Mouse (Mus musculus): Measurements from ENCODE around the gene Mum1.

Mum1 gene

DNA sequence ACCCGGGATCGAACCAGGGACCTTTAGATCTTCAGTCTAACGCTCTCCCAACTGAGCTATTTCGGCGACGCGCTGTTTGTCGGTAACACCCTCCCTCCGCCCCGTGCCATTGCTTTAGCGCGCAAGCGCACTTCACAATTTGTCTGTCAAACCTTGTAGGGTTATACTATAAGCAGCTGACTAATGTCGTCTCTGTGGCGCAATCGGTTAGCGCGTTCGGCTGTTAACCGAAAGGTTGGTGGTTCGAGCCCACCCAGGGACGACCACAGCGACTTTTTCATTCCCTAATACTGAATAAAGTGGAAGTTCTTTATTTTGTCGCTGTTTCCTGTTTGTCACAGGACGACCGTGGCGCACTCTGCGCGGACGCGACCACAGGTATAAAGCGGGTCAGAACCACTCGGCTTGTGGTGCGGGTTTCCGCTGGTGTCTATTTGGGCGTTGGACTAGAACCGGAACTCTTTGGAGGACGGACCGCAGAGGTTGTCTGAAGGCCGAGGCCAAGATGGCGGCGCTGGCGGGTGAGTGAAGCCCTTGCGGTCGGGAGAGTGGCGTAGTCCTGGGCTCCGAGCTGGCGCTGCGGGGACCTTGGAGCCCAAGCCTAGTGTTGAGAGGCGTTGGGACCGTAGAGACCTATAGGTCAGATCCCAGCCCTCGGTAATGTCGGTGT is 22.9 kb downstream of the Mum1 start, which contains the start of gene Ndufs7:
TSS of gene Ndufs7 (plus strand) at position 151 of the 670 bp plus-strand sequence.
- peak; percentile 93 to 98 for DNase-seq (ENCODE audit: low read depth in 1 of 2, low spot score in 2 of 2)

DNA sequence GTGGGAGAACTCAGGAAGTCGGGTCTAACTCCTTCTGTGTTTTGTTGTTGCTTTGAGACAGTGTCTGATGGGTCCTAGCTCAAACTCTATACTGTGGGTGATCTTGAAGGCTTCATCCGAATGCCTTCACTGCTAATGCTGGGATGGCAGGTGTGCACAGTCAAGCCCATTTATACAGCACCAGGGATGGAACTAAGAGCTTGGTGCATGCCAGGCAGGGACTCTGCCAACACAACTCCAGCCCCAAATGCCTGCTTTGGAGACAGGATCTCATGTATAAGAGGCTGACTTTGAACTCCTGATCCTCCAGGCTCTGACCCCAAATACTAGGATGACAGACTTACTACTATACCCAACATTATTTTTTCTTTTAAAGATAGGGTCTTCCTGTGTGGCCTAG is 23.8 kb downstream of the Mum1 start:
- no peak for DNase-seq (ENCODE audit: low read depth in 1 of 2, low spot score in 2 of 2)

DNA sequence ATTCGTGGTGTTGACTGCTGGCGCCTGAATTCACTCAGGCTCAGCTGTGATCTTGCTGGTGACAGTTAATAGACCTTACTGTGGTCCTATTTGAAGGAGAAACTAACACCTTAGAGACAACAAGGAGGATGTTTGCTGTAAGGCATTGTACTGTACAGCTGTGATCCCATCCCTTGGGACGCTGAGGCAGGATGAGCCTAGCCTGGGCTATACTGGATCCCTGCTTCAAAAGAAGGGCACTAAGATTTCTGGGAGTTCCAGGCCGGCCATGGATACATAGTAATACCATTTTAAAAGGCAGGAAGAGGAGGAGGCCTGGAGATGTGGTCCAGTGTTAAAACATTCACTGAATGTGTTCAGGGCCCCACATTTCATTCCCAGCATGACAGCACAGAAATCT is 24.3 kb downstream of the Mum1 start:
- no peak for DNase-seq (ENCODE audit: low read depth in 1 of 2, low spot score in 2 of 2)

DNA sequence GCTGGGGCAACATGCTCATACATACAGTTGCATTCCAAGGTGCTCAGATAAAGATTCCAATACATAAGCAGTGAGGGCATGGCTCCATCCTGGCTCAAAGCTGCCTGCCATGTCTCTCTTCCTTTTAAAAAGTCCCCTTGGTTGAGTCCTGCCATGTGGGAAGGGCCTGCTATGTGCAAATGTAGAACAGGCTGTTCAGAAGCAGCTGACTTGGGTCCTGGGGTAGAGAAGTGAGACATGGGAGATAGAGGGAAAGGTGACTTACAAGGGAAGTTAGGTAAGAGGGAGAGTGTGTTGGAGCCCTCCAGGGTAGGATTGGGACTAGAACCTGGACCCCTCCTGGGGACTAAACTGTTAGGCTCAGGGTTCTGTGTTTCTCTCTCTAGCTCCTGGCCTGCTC is 25.8 kb downstream of the Mum1 start:
- DNase-seq (ENCODE audit: low read depth in 1 of 2, low spot score in 2 of 2): no peak

DNA sequence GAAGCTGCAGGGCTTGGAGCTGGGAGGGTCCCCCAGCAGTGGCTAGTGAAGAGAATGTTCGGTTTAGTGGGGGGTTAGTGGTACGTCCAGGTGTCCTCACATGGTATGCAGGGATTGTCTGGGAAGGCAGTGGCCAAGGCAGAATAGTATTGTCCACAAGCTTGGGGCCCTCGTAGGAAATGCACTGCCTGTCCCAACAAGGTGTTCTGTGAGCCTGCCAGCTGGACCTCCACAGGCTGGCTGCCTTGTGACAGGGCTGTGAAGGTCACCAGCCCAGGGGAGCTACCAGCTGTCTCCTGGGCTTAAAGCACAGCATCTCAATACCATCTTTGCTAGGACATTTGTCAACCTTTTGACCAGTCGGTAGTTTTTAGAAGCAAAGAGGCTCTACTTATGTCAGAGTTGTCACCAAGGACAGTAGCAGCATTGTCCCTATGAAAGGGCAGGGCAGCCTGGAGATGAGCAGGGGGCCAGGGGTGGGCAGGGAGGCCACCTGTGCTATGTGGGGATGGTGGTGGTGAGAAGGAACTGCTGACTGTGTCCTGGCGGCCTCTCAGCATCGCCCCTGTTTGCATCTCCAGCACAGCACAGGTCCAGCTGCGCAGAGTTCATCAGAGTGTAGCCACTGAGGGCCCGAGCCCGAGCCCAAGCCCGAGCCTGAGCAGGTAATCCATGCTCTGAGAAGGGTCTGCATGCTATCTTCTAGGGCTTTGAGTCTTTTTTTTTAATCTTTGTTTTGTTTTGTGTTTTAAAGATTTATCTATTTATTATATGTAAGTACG is 26.4 kb downstream of the Mum1 start:
- DNase-seq (ENCODE audit: low read depth in 1 of 2, low spot score in 2 of 2): no peak

DNA sequence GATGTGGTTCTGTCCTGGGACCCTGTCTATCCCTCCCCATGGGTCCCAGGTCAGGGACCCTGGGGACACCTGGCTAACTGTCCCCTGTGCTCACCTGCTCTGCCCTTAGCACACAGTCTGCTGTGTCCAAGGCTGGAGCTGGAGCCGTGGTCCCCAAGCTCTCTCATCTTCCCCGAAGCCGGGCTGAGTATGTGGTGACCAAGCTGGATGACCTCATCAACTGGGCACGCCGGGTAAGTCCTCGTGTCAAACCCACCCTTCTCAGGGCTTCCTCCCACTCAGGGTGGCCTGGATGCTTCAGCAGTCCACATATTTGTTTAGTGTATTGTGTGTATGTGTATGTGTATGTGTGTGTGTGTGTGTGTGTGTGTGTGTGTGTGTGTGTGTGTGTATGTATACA is 27.3 kb downstream of the Mum1 start:
- DNase-seq (ENCODE audit: low read depth in 1 of 2, low spot score in 2 of 2): no peak

DNA sequence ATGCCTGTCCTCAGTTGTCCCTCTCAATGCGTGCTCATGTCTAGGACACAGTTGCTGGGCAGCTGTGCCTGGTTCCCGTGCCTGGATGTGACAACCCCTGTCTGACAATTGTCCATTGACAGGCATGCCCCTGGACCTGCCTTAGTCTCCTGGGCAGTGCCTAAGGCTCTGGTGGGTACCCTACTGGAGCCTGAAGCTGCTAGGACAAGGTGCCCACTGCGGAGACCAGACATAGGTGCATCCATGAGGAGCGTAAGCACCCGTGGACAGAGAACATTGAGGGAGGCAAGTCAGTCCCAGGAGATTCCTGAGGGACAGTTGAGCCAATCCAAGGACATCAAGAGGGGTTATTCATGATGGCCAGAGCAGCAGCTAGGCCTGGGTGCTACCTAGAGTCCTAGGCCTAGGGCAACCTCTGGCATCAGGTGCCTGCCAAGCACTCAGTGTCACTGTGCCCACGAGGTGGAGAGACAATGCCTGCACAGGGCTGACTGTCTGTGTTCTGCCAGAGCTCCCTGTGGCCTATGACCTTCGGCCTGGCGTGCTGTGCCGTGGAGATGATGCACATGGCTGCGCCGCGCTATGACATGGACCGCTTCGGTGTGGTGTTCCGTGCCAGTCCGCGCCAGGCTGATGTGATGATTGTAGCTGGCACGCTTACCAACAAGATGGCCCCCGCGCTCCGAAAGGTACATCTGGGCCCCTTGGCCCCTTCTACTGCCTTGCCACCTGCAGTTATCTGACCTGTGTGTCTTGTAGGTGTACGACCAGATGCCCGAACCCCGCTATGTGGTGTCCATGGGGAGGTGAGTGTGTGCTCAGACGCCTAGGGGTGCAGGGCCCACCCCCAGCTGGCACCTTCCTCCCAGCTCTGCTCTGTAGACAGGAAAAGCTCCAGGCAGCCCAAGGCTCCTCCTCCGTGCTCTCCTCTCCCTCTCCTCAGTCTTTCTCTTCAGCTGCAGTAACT is 28.4 kb downstream of the Mum1 start:
- no peak for DNase-seq (ENCODE audit: low read depth in 1 of 2, low spot score in 2 of 2)

DNA sequence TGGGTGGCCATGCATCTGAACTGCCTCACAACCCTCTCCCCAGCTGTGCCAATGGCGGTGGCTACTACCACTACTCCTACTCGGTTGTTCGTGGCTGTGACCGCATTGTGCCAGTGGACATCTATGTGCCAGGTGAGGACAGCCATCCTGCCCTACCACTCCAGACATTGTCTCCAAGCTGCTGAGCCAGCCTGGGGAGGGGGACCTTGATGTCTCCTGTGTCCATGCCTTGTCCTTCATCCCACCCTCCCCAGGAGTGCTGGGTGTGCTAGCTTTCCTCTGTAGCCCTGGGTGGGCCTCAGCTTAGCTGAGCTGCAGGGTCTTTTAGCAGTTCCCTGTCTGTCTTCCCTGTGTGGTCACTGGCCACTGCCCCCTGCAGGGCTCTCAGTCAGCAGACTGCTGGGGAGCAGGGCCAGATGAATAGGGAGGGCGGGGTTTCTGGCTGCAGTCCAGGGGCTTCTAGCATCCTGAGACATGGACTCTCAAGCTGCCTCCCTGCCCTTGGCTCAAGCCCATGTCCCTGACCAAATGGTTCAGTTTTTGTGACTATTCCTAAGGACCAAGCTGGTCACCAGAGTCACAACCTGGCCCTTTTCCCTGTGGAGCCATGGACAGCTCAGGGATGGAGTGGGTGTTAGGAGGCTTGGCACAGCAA is 29.8 kb downstream of the Mum1 start:
- DNase-seq (ENCODE audit: low read depth in 1 of 2, low spot score in 2 of 2): no peak

DNA sequence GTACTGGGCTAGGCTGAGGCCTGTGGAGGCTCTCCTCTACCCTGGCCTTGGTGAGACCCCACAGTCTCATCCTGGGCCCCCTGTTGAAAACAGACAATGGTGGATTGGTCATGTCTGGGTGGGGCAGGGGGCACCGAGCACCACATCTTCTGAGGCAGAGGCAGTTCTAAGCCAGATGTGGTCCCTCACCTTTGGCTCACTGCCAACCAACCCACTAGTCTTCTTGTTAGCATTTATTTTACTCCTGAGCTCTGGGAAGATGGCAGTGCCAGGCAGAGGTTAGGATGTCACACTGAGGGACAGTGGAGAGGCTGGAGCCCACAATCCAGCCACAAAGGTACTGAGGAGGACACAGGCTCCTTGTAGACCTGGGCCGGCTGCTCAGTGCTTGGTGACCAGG is 31.7 kb downstream of the Mum1 start:
- DNase-seq (ENCODE audit: low read depth in 1 of 2, low spot score in 2 of 2): no peak

DNA sequence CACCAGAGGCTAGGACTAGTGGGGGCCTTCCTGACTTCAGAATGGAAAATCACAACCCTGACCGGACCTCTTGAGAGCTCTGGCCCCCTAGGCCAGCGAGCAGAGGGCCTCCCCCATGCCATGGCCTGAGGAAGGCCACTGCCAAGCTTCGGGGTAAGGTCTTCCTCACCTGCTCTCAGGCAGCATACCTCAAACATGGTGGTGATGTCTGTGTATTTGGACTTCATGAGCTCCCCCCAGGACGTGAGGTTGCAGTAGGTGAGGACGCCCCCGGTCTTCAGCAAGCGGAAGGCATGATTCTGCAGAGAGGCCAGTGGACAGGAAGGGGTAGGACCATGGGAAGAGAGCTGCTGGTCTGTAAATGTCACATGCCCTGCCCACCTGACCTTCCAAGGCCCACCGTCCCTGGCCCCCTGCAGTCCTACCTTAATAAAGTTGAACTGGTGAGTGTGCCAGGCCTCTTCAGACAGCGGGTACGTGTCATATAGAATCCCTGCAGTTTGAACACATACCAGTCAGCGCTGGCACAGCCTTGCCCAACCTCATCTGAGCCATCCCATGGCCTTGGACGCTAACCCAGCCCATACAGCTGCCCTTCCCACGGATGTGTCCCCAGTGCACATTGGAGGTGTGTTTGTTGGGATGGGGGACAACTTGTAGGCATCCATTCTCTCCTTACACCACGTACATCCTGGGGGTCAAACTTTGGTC is 32.7 kb downstream of the Mum1 start:
- DNase-seq (ENCODE audit: low read depth in 1 of 2, low spot score in 2 of 2): no peak

DNA sequence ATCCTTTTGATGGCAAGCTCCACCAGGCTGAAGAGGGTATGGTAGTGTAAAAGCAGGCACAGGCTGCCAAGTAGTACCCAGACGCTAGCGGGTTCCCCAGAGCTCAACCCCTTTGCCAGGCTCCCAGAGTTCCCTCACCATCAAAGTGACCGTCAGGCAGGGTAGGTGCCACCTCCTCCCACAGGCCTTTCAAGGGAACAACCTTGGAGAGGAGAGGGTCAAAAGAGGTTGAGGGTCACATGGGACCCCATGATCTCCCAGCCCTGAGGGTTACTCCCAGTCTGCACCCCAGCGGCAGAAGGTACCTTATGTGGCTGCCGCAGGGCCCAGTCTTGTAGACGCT is 33.2 kb downstream of the Mum1 start:
- no peak for DNase-seq (ENCODE audit: low read depth in 1 of 2, low spot score in 2 of 2)

DNA sequence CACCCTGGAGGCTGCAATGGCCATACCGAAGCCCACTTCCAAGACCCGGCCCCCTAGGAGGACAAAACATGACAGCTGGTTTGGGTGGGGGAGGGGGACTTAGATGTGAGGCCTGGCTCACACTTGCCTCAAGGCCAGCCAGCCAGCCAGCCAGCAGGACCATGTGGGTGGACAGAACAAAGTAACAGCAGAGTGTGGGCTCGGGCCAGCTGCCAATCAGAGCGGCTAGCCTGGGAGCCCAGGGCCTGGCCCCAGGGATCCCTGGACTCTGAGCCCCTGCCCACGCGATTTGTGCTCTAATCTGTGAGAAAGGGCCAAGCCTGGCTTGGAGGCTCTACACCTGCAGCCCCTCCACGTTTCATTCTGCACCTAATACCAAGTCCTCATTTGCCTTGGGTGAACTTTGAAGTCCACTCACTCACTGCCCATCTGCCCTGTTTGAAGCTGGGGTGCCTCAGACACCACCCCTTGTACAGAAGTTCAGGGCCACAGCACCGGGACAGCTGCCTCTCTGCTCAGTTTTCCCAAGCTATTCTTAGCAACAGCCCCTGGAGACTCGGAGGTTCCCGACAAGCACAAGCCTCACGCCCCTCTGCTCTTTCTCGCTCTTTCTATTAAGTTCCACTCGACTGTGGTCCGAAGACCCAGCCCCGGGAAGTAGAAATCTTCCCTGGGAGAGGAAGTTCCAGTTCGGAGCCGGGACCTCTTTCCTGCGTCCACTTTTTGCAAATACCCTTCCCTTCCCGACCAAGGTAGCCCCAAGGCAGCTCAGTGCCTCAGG is 33.8 kb downstream of the Mum1 start:
- DNase-seq (ENCODE audit: low read depth in 1 of 2, low spot score in 2 of 2): no peak

DNA sequence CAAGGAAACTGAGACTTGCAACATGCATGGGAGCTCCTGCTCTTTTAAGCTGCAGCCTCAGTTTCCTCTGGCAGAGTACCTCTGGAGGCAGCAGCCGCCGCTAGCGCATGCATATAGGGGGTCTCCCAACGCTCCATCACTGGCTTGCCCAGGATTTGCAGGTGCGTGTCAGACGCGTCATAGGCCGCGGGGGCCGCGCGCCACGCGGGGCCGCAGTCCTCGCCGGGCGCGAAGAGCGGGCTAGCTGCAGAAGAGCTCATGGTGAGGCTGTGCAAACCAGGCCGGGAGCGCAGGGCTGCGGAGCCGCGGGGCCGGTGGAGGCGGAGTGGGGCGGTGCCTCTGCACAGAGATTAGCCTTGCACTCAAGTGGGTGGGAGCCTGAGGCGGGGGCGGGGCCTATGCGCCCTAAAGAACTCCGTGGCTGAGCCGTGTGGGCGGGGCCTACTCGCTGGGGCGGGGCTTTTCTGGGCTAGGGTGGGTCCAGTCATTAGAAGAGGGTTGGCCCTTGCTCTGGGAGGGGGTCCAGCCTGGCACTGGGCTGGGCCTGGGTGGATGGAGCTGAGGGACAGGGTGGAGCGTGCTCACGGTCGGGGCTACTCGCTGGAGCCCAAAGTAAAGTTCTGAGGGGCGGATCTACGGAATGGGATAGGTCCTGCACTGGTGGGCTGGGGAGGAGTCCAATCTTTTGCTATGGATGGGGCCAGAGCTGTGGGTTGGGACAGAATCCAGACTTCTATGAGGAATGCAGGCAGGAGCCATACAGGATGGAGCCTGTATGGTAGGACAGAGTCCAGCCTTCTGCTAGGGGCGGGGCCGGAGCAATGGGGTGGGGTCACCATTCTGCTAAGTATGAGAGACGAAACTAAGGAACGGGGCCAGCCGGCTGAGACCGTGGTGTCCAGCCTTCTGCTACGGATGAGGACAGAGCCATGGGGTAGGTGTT is 34.7 kb downstream of the Mum1 start, which contains the start of the genes Gamt and Dazap1:
TSS of gene Gamt (minus strand) at position 371 of the 943 bp plus-strand sequence.
TSS of gene Dazap1 (plus strand) at position 845 of the 943 bp plus-strand sequence.
- DNase-seq (ENCODE audit: low read depth in 1 of 2, low spot score in 2 of 2): peak; percentile 62 to 78

DNA sequence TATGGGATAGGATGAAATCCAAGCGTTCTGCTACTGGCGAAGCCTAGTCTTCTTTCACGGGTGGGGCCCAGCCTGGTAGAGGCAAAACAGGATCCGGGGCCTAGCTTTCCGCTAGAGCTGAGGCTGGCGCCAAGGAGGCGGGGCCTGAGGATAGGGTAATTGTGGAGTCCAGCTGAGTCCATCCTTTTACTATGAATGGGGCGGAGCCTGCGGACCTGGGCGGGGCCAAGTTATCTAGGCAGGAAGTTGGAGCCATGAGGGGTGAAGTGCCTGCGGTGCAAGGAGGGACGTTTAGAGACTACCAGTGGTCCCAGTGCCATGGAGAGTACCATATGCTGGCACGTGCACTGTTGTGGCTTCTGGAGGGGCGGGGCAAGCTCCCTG is 35.3 kb downstream of the Mum1 start:
- peak; percentile 94 for DNase-seq (ENCODE audit: low read depth in 1 of 2, low spot score in 2 of 2)

DNA sequence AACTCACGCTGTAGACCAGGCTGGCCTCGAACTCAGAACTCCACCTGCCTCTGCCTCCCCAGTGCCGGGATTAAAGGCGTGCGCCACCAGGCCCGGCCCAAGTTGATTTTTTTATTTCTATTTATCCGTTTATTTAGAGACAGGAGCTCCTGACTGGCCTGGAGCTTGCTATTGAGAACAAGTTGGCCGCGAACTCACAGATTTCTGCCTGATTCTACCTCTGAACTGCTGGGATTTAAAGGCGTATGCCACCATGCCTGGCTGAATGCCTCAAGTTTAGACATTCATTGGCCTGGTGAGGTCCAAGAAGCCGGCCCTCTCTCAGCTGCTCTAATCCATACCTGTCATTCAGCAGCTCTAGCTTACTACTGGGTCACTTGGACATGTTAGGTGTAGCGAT is 35.9 kb downstream of the Mum1 start:
- no peak for DNase-seq (ENCODE audit: low read depth in 1 of 2, low spot score in 2 of 2)

DNA sequence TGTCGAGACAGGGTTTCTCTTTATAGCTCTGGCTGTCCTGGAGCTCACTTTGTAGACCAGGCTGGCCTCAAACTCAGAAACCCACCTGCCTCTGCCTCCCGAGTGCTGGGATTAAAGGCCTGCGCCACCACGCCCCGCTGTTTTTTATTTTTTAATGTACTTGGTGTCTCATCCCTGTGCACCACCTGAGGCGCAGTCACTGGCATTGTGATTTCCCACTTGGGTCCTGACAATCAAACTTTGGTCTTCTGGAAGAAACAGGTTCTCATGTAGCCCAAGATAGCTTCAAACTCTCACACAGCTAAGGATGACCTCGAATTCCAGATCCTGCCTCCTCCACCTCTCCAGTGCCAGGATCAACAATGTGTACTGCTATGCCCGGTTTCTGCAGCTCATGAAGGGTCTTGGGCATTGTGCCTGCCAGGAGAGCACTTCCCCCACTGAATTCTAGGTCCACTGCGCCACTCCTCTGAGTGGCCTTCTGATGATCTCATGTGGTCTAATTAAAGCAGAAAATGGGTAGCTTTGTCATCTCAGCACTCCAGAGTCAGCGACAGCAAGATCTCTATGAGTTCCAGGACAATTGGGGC is 36.6 kb downstream of the Mum1 start:
- no peak for DNase-seq (ENCODE audit: low read depth in 1 of 2, low spot score in 2 of 2)

DNA sequence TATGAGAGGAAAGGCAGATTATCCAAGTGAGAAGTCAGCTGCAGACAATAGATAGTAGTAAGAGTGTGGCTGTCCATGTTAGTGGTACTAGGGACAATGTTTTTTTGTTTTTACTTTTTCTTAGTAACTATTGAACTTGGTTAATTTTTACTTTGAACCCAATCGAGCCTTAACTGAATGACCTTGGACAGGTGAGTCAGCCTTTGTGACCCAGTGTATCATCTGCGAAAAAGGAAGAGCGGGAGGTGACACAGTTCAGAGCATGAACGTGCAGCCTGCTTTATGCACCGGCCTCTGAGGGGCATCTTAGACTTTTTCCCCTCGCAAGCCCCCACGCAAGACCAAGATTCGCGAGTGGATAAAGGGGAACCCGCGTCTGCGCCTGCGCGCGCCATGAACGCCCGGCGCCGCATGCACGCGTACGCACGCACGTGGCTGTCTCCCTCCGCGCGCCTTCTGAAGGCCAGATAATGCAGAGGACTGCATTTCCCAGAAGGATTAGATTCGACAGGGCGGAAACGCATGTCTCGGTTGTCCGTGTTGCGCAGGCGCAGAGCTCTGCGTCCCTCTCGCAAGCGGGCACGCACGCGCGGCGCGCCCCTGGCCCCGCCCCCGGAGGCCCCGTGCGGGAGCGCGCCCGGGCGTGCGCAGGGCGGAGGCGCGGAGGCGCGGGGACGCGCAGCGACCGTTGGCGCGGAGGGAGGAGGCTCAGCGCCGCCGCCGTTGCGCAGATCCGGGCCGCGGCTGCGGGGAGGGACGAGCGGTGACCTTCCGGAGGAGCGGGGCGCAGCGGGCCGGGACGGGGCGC is 38.3 kb downstream of the Mum1 start:
- peak; percentile 95 to 96 for DNase-seq (ENCODE audit: low read depth in 1 of 2, low spot score in 2 of 2)

Measured in monocyte, adult 2 months (primary cell).